Mouse (Mus musculus) ES-Bruce4 (cell line): ENCODE results near the gene Gcm2. TPM values are rescaled to one million over a fixed set of nuclear protein-coding genes. Genes with fewer than 3 reads are reported as not detected.

Source experiments
- H3K27ac ChIP-seq: 2 replicates; pipeline ENCODE4 v1.5.1; 2012; ENCODE audit warnings: low read length, inconsistent platforms; ENCODE audit not compliant: insufficient read depth
- H3K27me3 ChIP-seq: 2 replicates; pipeline ENCODE4 v1.6.1; 2012; ENCODE audit warnings: mild to moderate bottlenecking, low read length, inconsistent platforms; ENCODE audit not compliant: control insufficient read depth, poor library complexity, insufficient read depth, severe bottlenecking
- H3K36me3 ChIP-seq: 2 replicates; pipeline ENCODE4 v1.6.1; 2012; ENCODE audit warnings: inconsistent platforms, mild to moderate bottlenecking, low read length, moderate library complexity; ENCODE audit not compliant: control insufficient read depth, poor library complexity, insufficient read depth, severe bottlenecking
- H3K4me1 ChIP-seq: one replicate; pipeline ENCODE4 v1.8.1; 2011; ENCODE audit warnings: low read length; ENCODE audit not compliant: control insufficient read depth, insufficient read depth
- H3K4me3 ChIP-seq: 2 replicates; pipeline ENCODE4 v1.5.1; 2011; ENCODE audit warnings: low read depth, mild to moderate bottlenecking, low read length
- H3K9ac ChIP-seq: 2 replicates; pipeline ENCODE4 v1.6.1; 2012; ENCODE audit warnings: low read depth, mild to moderate bottlenecking, inconsistent platforms; ENCODE audit not compliant: poor library complexity, severe bottlenecking
- H3K9me3 ChIP-seq: replicated peaks from 2 replicates; pipeline ENCODE4 v1.6.1; 2012; ENCODE audit warnings: mild to moderate bottlenecking, low read length, inconsistent platforms; ENCODE audit not compliant: control insufficient read depth, poor library complexity, insufficient read depth, severe bottlenecking
- CTCF ChIP-seq: IDR thresholded peaks from one replicate; pipeline ENCODE4 v1.8.1; 2011; ENCODE audit warnings: low read depth, low read length
- EP300 ChIP-seq: IDR thresholded peaks from 2 replicates; pipeline ENCODE4 v1.6.1; 2011; ENCODE audit warnings: low read depth, low read length; ENCODE audit not compliant: insufficient read depth
- POLR2A ChIP-seq: IDR thresholded peaks from one replicate; pipeline ENCODE4 v1.8.1; 2011; ENCODE audit warnings: low read length; ENCODE audit not compliant: insufficient read depth
- polyA plus RNA-seq: library from polyadenylated mRNA; stranded (reverse); fragments of >200 nt; gene quantifications from 2 replicates; pipeline ENCODE4 v1.2.4, GENCODE M21; 2011; ENCODE audit warnings: low read depth; ENCODE audit not compliant: missing spikeins, insufficient read depth, insufficient read length

The Gcm2 gene
- polyA plus RNA-seq = not detected in 2 replicates

- no peak within 1 kb of the TSS for H3K9ac ChIP-seq
- TF ChIP-seq POLR2A (no peak), CTCF (no peak), EP300 (no peak)
- no peaks in the 10 kb centered on the region for H3K9me3 ChIP-seq
- no peaks in the 10 kb centered on the region for H3K4me1 ChIP-seq
- H3K27me3 ChIP-seq = no peaks in the 10 kb centered on the region
- no peaks in the 10 kb centered on the region for H3K36me3 ChIP-seq
- no peak within 1 kb of the TSS for H3K27ac ChIP-seq
- no peak within 1 kb of the TSS for H3K4me3 ChIP-seq
These were observed at the start of gene Gcm2 for GRCm38 (mm10) chr13:41110935-41111334. Gcm2 (minus strand) TSS chr13:41111035.

GRCm38 (mm10) chr13:41158426-41158825, 47.6 kb upstream of the Gcm2 start:
- Histone ChIP-seq H3K4me1 (no peaks in the 10 kb centered on the region), H3K4me3 (no peak overlapping the region), H3K27ac (no peak overlapping the region), H3K9me3 (no peaks in the 10 kb centered on the region), H3K27me3 (no peaks in the 10 kb centered on the region), H3K36me3 (no peaks in the 10 kb centered on the region), H3K9ac (no peak overlapping the region)
- no peak for TF ChIP-seq EP300
- TF ChIP-seq CTCF = no peak
- TF ChIP-seq POLR2A = no peak

GRCm38 (mm10) chr13:41153146-41153545, 42.3 kb upstream of the Gcm2 start:
- TF ChIP-seq EP300 (no peak), POLR2A (no peak), CTCF (no peak)
- Histone ChIP-seq H3K9ac (no peak overlapping the region), H3K9me3 (no peaks in the 10 kb centered on the region), H3K4me3 (peak overlapping the region; percentile 42; the same call in 1 of the 2 replicates), H3K4me1 (peaks cover 2% of the 10 kb centered on the region), H3K36me3 (no peaks in the 10 kb centered on the region), H3K27ac (no peak overlapping the region), H3K27me3 (no peaks in the 10 kb centered on the region)

- H3K4me3 ChIP-seq = no peak overlapping the region
- H3K9ac ChIP-seq = no peak overlapping the region
- no peak for TF ChIP-seq EP300
- peak; percentile 59 for TF ChIP-seq CTCF
- peak overlapping the region; percentile 81 for H3K27ac ChIP-seq
- H3K27me3 ChIP-seq = no peaks in the 10 kb centered on the region
- no peaks in the 10 kb centered on the region for H3K9me3 ChIP-seq
- peaks cover 5% of the 10 kb centered on the region for H3K4me1 ChIP-seq
- no peaks in the 10 kb centered on the region for H3K36me3 ChIP-seq
These were observed 35.4 kb upstream of the Gcm2 start for GRCm38 (mm10) chr13:41146271-41146670.

GRCm38 (mm10) chr13:41145433-41145970, 34.7 kb upstream of the Gcm2 start:
- Histone ChIP-seq H3K9ac (no peak overlapping the region), H3K9me3 (no peaks in the 10 kb centered on the region), H3K27me3 (no peaks in the 10 kb centered on the region), H3K36me3 (no peaks in the 10 kb centered on the region), H3K4me3 (no peak overlapping the region), H3K27ac (peak overlapping the region; percentile 83), H3K4me1 (peaks cover 5% of the 10 kb centered on the region)
- TF ChIP-seq POLR2A (no peak), EP300 (peak; percentile 75; the same call in 1 of the 2 replicates), CTCF (no peak)

GRCm38 (mm10) chr13:41134901-41135300, 24.1 kb upstream of the Gcm2 start:
- Histone ChIP-seq H3K4me1 (no peaks in the 10 kb centered on the region), H3K36me3 (no peaks in the 10 kb centered on the region), H3K27ac (no peak overlapping the region), H3K9ac (no peak overlapping the region), H3K9me3 (no peaks in the 10 kb centered on the region), H3K4me3 (no peak overlapping the region), H3K27me3 (no peaks in the 10 kb centered on the region)
- no peak for TF ChIP-seq EP300
- TF ChIP-seq POLR2A = no peak
- peak; percentile 85 for TF ChIP-seq CTCF
